Mouse (Mus musculus) CH12.LX (cell line): ENCODE measurements at regions not wholly inside any gene's neighbourhood (a gene's known extent, or its start where the extent isn't known, plus 50 kb on each side); places are given as distances from the start of the nearest gene placed in this dataset.

Source experiments
- DNase-seq: peaks from one replicate; pipeline ENCODE4 v3.0.0-alpha.2; 2013; ENCODE audit errors: extremely low read depth
- H3K27ac ChIP-seq: 2 replicates; pipeline ENCODE4 v1.5.1; 2012; ENCODE audit warnings: low read depth, mild to moderate bottlenecking, control low read depth, moderate library complexity; ENCODE audit not compliant: insufficient read depth
- H3K27me3 ChIP-seq: replicated peaks from 2 replicates; pipeline ENCODE3; 2012; ENCODE audit warnings: inconsistent platforms
- H3K36me3 ChIP-seq, 2 experiments: replicated peaks in 1 of 2; 2 replicates each; pipeline versions ENCODE3 to v1.6.1; 2012; ENCODE audit warnings: inconsistent platforms in 1 of 2, low read length in 1 of 2, mild to moderate bottlenecking in 1 of 2, mixed read lengths in 1 of 2, moderate library complexity in 1 of 2; ENCODE audit not compliant: control insufficient read depth in 1 of 2, insufficient read depth in 1 of 2
- H3K4me1 ChIP-seq, 2 experiments: 2 replicates each; pipeline ENCODE4 v1.6.1; 2012; ENCODE audit warnings: inconsistent platforms in 1 of 2, moderate library complexity in 1 of 2; ENCODE audit not compliant: insufficient read depth in 2 of 2, control insufficient read depth in 1 of 2
- H3K4me2 ChIP-seq: 2 replicates; pipeline ENCODE4 v1.6.1; 2012; ENCODE audit warnings: low read depth, mild to moderate bottlenecking, control low read depth; ENCODE audit not compliant: poor library complexity, insufficient read depth, severe bottlenecking
- H3K4me3 ChIP-seq, 3 experiments: fragments of 150-350 bp in 1 of 3; sonication (generic) in 1 of 3; replicated peaks in 1 of 3; 2 replicates each; pipeline versions ENCODE3 to v1.5.1; 2011 to 2012; ENCODE audit warnings: low read depth in 2 of 3, low read length in 2 of 3, mild to moderate bottlenecking in 2 of 3, moderate library complexity in 2 of 3, control low read depth in 1 of 3, improper control_type of control experiment in 1 of 3, inconsistent platforms in 1 of 3, mixed read lengths in 1 of 3; ENCODE audit not compliant: poor library complexity in 1 of 3
- H3K79me2 ChIP-seq: replicated peaks from 2 replicates; pipeline ENCODE4 v1.6.1; 2012; ENCODE audit warnings: mild to moderate bottlenecking, moderate library complexity; ENCODE audit not compliant: control insufficient read depth, poor library complexity, insufficient read depth, severe bottlenecking; ENCODE audit errors: extremely low read depth
- H3K9ac ChIP-seq: 2 replicates; pipeline ENCODE4 v1.6.1; 2012; ENCODE audit warnings: low read depth, mild to moderate bottlenecking, control low read depth, moderate library complexity; ENCODE audit not compliant: insufficient read depth
- H3K9me3 ChIP-seq: replicated peaks from 2 replicates; pipeline ENCODE3; 2012; ENCODE audit warnings: low read length, inconsistent platforms, mixed read lengths
- BHLHE40 ChIP-seq: IDR thresholded peaks from 2 replicates; pipeline ENCODE4 v1.6.1; 2011; ENCODE audit warnings: mild to moderate bottlenecking, low read depth, low read length, improper control_type of control experiment
- CHD1 ChIP-seq: IDR thresholded peaks from 2 replicates; pipeline ENCODE4 v1.6.1; 2012; ENCODE audit warnings: low read depth, low read length, improper control_type of control experiment, inconsistent platforms
- CHD2 ChIP-seq: IDR thresholded peaks from 2 replicates; pipeline ENCODE4 v1.6.1; 2011; ENCODE audit warnings: low read length, improper control_type of control experiment
- CTCF ChIP-seq, 2 experiments: IDR thresholded peaks in 1 of 2; conservative IDR thresholded peaks in 1 of 2; 2 replicates each; pipeline ENCODE4 v1.5.1; 2011 to 2012; ENCODE audit warnings: low read depth in 2 of 2, low read length in 2 of 2, improper control_type of control experiment in 1 of 2, inconsistent platforms in 1 of 2, mild to moderate bottlenecking in 1 of 2, moderate library complexity in 1 of 2
- ELF1 ChIP-seq: IDR thresholded peaks from 2 replicates; pipeline ENCODE4 v1.6.1; 2014; ENCODE audit warnings: low read depth, mild to moderate bottlenecking, inconsistent platforms, low read length, improper control_type of control experiment
- ETS1 ChIP-seq: conservative IDR thresholded peaks from 2 replicates; pipeline ENCODE4 v1.6.1; 2012; ENCODE audit warnings: low read depth, mild to moderate bottlenecking, inconsistent platforms, low read length, improper control_type of control experiment, moderate library complexity
- GABPA ChIP-seq: IDR thresholded peaks from 2 replicates; pipeline ENCODE4 v1.6.1; 2012; ENCODE audit warnings: low read depth, low read length, improper control_type of control experiment, inconsistent platforms; ENCODE audit not compliant: insufficient replicate concordance
- HCFC1 ChIP-seq: IDR thresholded peaks from 2 replicates; pipeline ENCODE4 v1.6.1; 2012; ENCODE audit warnings: low read depth, mild to moderate bottlenecking, inconsistent platforms, low read length, improper control_type of control experiment
- IRF4 ChIP-seq: IDR thresholded peaks from 2 replicates; pipeline ENCODE4 v1.6.1; 2014; ENCODE audit warnings: low read depth, mild to moderate bottlenecking, inconsistent platforms, low read length, improper control_type of control experiment
- JUND ChIP-seq: conservative IDR thresholded peaks from 2 replicates; pipeline ENCODE4 v1.6.1; 2011; ENCODE audit warnings: low read depth, low read length, improper control_type of control experiment
- MAX ChIP-seq: IDR thresholded peaks from 2 replicates; pipeline ENCODE4 v1.6.1; 2011; ENCODE audit warnings: low read length, improper control_type of control experiment
- MAZ ChIP-seq: IDR thresholded peaks from 2 replicates; pipeline ENCODE4 v1.6.1; 2012; ENCODE audit warnings: low read depth, mild to moderate bottlenecking, inconsistent platforms, low read length, improper control_type of control experiment, moderate library complexity
- MEF2A ChIP-seq: IDR thresholded peaks from 2 replicates; pipeline ENCODE4 v1.6.1; 2014; ENCODE audit warnings: low read depth, mild to moderate bottlenecking, inconsistent platforms, low read length, improper control_type of control experiment, borderline replicate concordance
- MXI1 ChIP-seq: IDR thresholded peaks from 2 replicates; pipeline ENCODE4 v1.6.1; 2011; ENCODE audit warnings: mild to moderate bottlenecking, low read depth, low read length, improper control_type of control experiment
- PAX5 ChIP-seq: IDR thresholded peaks from 2 replicates; pipeline ENCODE4 v1.6.1; 2012; ENCODE audit warnings: low read length, inconsistent platforms, mixed read lengths
- POLR2AphosphoS2 ChIP-seq: IDR thresholded peaks from 2 replicates; pipeline ENCODE4 v1.6.1; 2011; ENCODE audit warnings: low read depth, low read length, improper control_type of control experiment
- SMC3 ChIP-seq: IDR thresholded peaks from 2 replicates; pipeline ENCODE4 v1.6.1; 2011; ENCODE audit warnings: low read depth, low read length, improper control_type of control experiment
- TBP ChIP-seq: conservative IDR thresholded peaks from 2 replicates; pipeline ENCODE4 v1.6.1; 2011; ENCODE audit warnings: low read depth, low read length, improper control_type of control experiment
- TCF12 ChIP-seq: IDR thresholded peaks from 2 replicates; pipeline ENCODE4 v1.6.1; 2014; ENCODE audit warnings: low read depth, mild to moderate bottlenecking, inconsistent platforms, low read length, improper control_type of control experiment
- UBTF ChIP-seq: IDR thresholded peaks from 2 replicates; pipeline ENCODE4 v1.6.1; 2012; ENCODE audit warnings: low read depth, mild to moderate bottlenecking, inconsistent platforms, low read length, improper control_type of control experiment, moderate library complexity
- USF1 ChIP-seq: IDR thresholded peaks from 2 replicates; pipeline ENCODE4 v1.6.1; 2014; ENCODE audit warnings: low read depth, mild to moderate bottlenecking, inconsistent platforms, low read length, improper control_type of control experiment
- ZC3H11A ChIP-seq: IDR thresholded peaks from 2 replicates; pipeline ENCODE4 v1.6.1; 2012; ENCODE audit warnings: low read depth, mild to moderate bottlenecking, inconsistent platforms, low read length, improper control_type of control experiment
- ZKSCAN1 ChIP-seq: IDR thresholded peaks from 2 replicates; pipeline ENCODE4 v1.6.1; 2012; ENCODE audit warnings: low read depth, inconsistent platforms, low read length, improper control_type of control experiment, borderline replicate concordance
- ZNF384 ChIP-seq: IDR thresholded peaks from 2 replicates; pipeline ENCODE4 v1.6.1; 2012; ENCODE audit warnings: low read depth, low read length, improper control_type of control experiment, inconsistent platforms
- dilution Hi-C: fragments of 300-500 bp; cut with MboI; formaldehyde crosslinking; loops from 2 replicates; pipeline ENCODE4 v1.14.3; 2020; ENCODE audit warnings: low sequenced_read_pairs; ENCODE audit not compliant: extremely low pct_unique_long_range_greater_than_20kb, extremely low pct_ligation_motif_present
- in situ Hi-C: fragments of 300-500 bp; cut with MboI; formaldehyde crosslinking; loops from 3 replicates; pipeline ENCODE4 v1.14.3; 2019; ENCODE audit warnings: low sequenced_read_pairs, low pct_ligation_motif_present, low pct_unique_long_range_greater_than_20kb, mixed read lengths

GRCm38 (mm10) chr15:86952593-86952992, 591.5 kb upstream of the Fam19a5 start:
- H3K4me3 ChIP-seq: no peak overlapping the region
- DNase-seq: no peak
- no peaks in the 10 kb centered on the region for H3K79me2 ChIP-seq
- no peak overlapping the region for H3K9ac ChIP-seq
- no peaks in the 10 kb centered on the region for H3K4me1 ChIP-seq
- H3K4me2 ChIP-seq: no peak overlapping the region
- dilution Hi-C loops: no loop called here
- peaks cover 79% of the 10 kb centered on the region for H3K9me3 ChIP-seq
- H3K27me3 ChIP-seq: no peaks in the 10 kb centered on the region
- in situ Hi-C loops: no loop called here
- no peaks in the 10 kb centered on the region for H3K36me3 ChIP-seq
- no peak overlapping the region for H3K27ac ChIP-seq
- TF ChIP-seq ETS1 (no peak), ZKSCAN1 (no peak)

GRCm38 (mm10) chr15:86957872-86958271, 586.2 kb upstream of the Fam19a5 start:
- H3K9me3 ChIP-seq: peaks cover 92% of the 10 kb centered on the region

GRCm38 (mm10) chr15:86962921-86963320, 581.2 kb upstream of the Fam19a5 start:
- no peak overlapping the region for H3K27ac ChIP-seq
- H3K36me3 ChIP-seq: no peaks in the 10 kb centered on the region
- no peaks in the 10 kb centered on the region for H3K27me3 ChIP-seq
- DNase-seq: no peak
- dilution Hi-C loops: no loop called here
- peaks cover 92% of the 10 kb centered on the region for H3K9me3 ChIP-seq
- H3K9ac ChIP-seq: no peak overlapping the region
- no peak overlapping the region for H3K4me2 ChIP-seq
- no peak overlapping the region for H3K4me3 ChIP-seq
- in situ Hi-C loops: no loop called here
- no peak for TF ChIP-seq ETS1
- TF ChIP-seq MXI1: no peak
- TF ChIP-seq IRF4: no peak
- TF ChIP-seq GABPA: no peak
- TF ChIP-seq BHLHE40: no peak
- no peak for TF ChIP-seq ELF1
- no peak for TF ChIP-seq HCFC1
- no peak for TF ChIP-seq ZKSCAN1
- TF ChIP-seq PAX5: no peak
- TF ChIP-seq SMC3: no peak
- TF ChIP-seq USF1: no peak
- no peak for TF ChIP-seq CTCF (conservative IDR thresholded peaks at IDR 0.05 in 1 of 2, IDR thresholded peaks at IDR 0.05 in 1 of 2; ENCODE audit: low read depth in 2 of 2, low read length in 2 of 2)
- no peak for TF ChIP-seq ZC3H11A
- TF ChIP-seq ZNF384: no peak
- TF ChIP-seq JUND: no peak
- H3K79me2 ChIP-seq: no peaks in the 10 kb centered on the region
- H3K4me1 ChIP-seq: no peaks in the 10 kb centered on the region

More at GRCm38 (mm10) chr15:86957872-86958271, 586.2 kb upstream of the Fam19a5 start:
- no peak for TF ChIP-seq PAX5
- no peak for TF ChIP-seq CHD2
- TF ChIP-seq ZC3H11A: no peak
- no peak for TF ChIP-seq UBTF
- no peak for TF ChIP-seq MAX
- TF ChIP-seq MAZ: no peak
- TF ChIP-seq ZNF384: no peak
- TF ChIP-seq MXI1: no peak
- TF ChIP-seq MEF2A: no peak
- no peak for TF ChIP-seq CHD1
- no peak for TF ChIP-seq TBP
- TF ChIP-seq TCF12: no peak
- TF ChIP-seq CTCF (conservative IDR thresholded peaks at IDR 0.05 in 1 of 2, IDR thresholded peaks at IDR 0.05 in 1 of 2; ENCODE audit: low read depth in 2 of 2, low read length in 2 of 2): no peak
- no peak for TF ChIP-seq ZKSCAN1
- no peak for TF ChIP-seq POLR2AphosphoS2
- no peaks in the 10 kb centered on the region for H3K36me3 ChIP-seq
- no peaks in the 10 kb centered on the region for H3K4me1 ChIP-seq
- dilution Hi-C loops (no loop called here), in situ Hi-C loops (no loop called here)
- H3K4me2 ChIP-seq: no peak overlapping the region
- no peak overlapping the region for H3K27ac ChIP-seq
- no peak overlapping the region for H3K9ac ChIP-seq
- H3K27me3 ChIP-seq: no peaks in the 10 kb centered on the region
- H3K4me3 ChIP-seq: no peak overlapping the region
- H3K79me2 ChIP-seq: no peaks in the 10 kb centered on the region
- DNase-seq: no peak
